In genomic region chr7:10252075-10252474, GRCm38 (mm10) we compare ENCODE assay signal across 50 mouse cellular contexts. TPM values are rescaled to one million over a fixed set of nuclear protein-coding genes. Genes with fewer than 3 reads are reported as not detected.
"Had no signal": no experiment of that assay in that cellular context is flagged by ENCODE, and none has a peak within 500 bp of the region (broad histone marks: within the 10 kb centered on the region; RNA-seq: fewer than 3 reads in every experiment).

No protein-coding gene starts in this region.

- H3K9ac ChIP-seq: heart, embryonic 12.5 days; heart, embryonic 13.5 days; heart, embryonic 15.5 days; hindbrain, embryonic 12.5 days; hindbrain, embryonic 13.5 days; hindbrain, embryonic 14.5 days; hindbrain, embryonic 15.5 days; kidney, embryonic 15.5 days had no signal

- ATAC-seq: hindbrain, embryonic 16.5 days; hindbrain, postnatal 0 days; inflammation-experienced regulatory T-cells, adult 6 months; intestine, embryonic 16.5 days; intestine, postnatal 0 days had no signal

- H3K27ac ChIP-seq: heart, embryonic 10.5 days; heart, embryonic 13.5 days; heart, embryonic 15.5 days; hindbrain, embryonic 10.5 days; hindbrain, embryonic 12.5 days; hindbrain, embryonic 13.5 days; hindbrain, embryonic 14.5 days; hindbrain, embryonic 15.5 days; hindbrain, postnatal 0 days; kidney, embryonic 15.5 days; kidney, postnatal 0 days; layer of hippocampus, adult 2 months; left cerebral cortex, adult 2 months had no signal

- H3K27me3 ChIP-seq: heart, embryonic 12.5 days; heart, embryonic 13.5 days; heart, embryonic 15.5 days; hindbrain, embryonic 12.5 days; hindbrain, embryonic 13.5 days; hindbrain, embryonic 15.5 days; kidney, embryonic 15.5 days had no signal

- H3K4me2 ChIP-seq: heart, embryonic 11.5 days; heart, embryonic 12.5 days; heart, embryonic 13.5 days; heart, embryonic 15.5 days; hindbrain, embryonic 12.5 days; hindbrain, embryonic 13.5 days; hindbrain, embryonic 14.5 days; hindbrain, embryonic 15.5 days; kidney, embryonic 15.5 days had no signal

- H3K4me3 ChIP-seq: heart, embryonic 10.5 days; heart, embryonic 12.5 days; heart, embryonic 13.5 days; heart, embryonic 15.5 days; hindbrain, embryonic 10.5 days; hindbrain, embryonic 12.5 days; hindbrain, embryonic 13.5 days; hindbrain, embryonic 15.5 days; kidney, embryonic 15.5 days; layer of hippocampus, adult 2 months; left cerebral cortex, adult 2 months had no signal

- DNase-seq: heart, postnatal 10 days; heart, postnatal 36 days; heart, postnatal 4 days; kidney, adult 11 months; kidney, adult 18-20 months; kidney, adult 2 months; kidney, adult 8-10 months; kidney, adult 9 months; kidney, postnatal 10 days; kidney, postnatal 14 days; kidney, postnatal 25 days; kidney, postnatal 36 days; kidney, postnatal 4 days; layer of hippocampus, adult 9-11 months; layer of hippocampus, postnatal 36 days had no signal

- H3K36me3 ChIP-seq: heart, embryonic 10.5 days; heart, embryonic 12.5 days; heart, embryonic 13.5 days; heart, embryonic 15.5 days; hindbrain, embryonic 10.5 days; hindbrain, embryonic 12.5 days; hindbrain, embryonic 13.5 days; hindbrain, embryonic 15.5 days; kidney, embryonic 15.5 days had no signal

- H3K4me1 ChIP-seq: heart, embryonic 10.5 days; heart, embryonic 12.5 days; heart, embryonic 13.5 days; heart, embryonic 15.5 days; hindbrain, embryonic 10.5 days; hindbrain, embryonic 12.5 days; hindbrain, embryonic 13.5 days; hindbrain, embryonic 15.5 days; kidney, embryonic 15.5 days had no signal

RNA-seq across cellular contexts. Expression of gene Vmn1r66, which starts 25.7 kb away (rescaled TPM):
- total RNA-seq: heart, postnatal 10 days; heart, postnatal 25 days; heart, postnatal 36 days; heart, postnatal 4 days; hematopoietic stem cell, adult 5-6 weeks; hindbrain, postnatal 0 days; layer of hippocampus, adult 18-20 months; layer of hippocampus, adult 2 months; layer of hippocampus, adult 8-10 months; layer of hippocampus, postnatal 10 days; layer of hippocampus, postnatal 14 days; layer of hippocampus, postnatal 25 days; layer of hippocampus, postnatal 36 days; left cerebral cortex, adult 18-20 months; left cerebral cortex, adult 2 months had no signal
- polyA plus RNA-seq: heart, embryonic 10.5 days; heart, embryonic 11.5 days; heart, embryonic 12.5 days; heart, embryonic 13.5 days; heart, embryonic 14.5 days; heart, embryonic 15.5 days; heart, embryonic 16.5 days; heart, postnatal 0 days; hindbrain, embryonic 10.5 days; hindbrain, embryonic 11.5 days; hindbrain, embryonic 12.5 days; hindbrain, embryonic 13.5 days; hindbrain, embryonic 14.5 days; hindbrain, embryonic 15.5 days; hindbrain, embryonic 16.5 days; hindbrain, postnatal 0 days; inflammation-experienced regulatory T-cells, adult 6 months; intestine, embryonic 14.5 days; intestine, embryonic 16.5 days; intestine, postnatal 0 days; kidney, adult 2 months; kidney, embryonic 14.5 days; kidney, embryonic 15.5 days; kidney, embryonic 16.5 days; kidney, postnatal 0 days; large intestine, adult 2 months had no signal
